Mouse (Mus musculus): ENCODE data around the gene Fam222a.

DNA sequence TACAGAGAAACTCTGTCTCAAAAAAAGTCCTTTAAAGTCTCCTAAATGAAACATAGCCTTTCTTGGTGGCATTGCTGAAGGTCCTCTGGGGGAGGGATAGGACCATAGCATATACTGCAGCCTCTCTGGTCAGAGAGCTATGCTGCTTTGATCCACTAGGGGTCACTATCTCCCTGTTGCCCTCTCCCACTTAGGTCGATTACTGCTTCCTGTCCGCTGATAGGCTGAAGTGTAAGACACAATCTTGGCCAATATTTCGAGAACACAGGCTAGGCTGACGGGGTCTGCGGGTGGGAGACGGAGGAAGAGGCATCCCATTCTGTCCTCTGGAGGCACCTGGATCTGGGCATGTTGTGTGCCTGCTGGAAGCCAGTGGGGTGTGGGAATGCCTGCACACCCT is 52.5 kb downstream of the Fam222a start:
- peak; percentile 86 for TF ChIP-seq CTCF (IDR thresholded peaks at IDR 0.05; ENCODE audit: low read depth)
- no peak for TF ChIP-seq EP300 (IDR thresholded peaks at IDR 0.05; ENCODE audit: low read depth)
